Mouse (Mus musculus): ENCODE data around the gene Sept8.

The Sept8 gene

DNA sequence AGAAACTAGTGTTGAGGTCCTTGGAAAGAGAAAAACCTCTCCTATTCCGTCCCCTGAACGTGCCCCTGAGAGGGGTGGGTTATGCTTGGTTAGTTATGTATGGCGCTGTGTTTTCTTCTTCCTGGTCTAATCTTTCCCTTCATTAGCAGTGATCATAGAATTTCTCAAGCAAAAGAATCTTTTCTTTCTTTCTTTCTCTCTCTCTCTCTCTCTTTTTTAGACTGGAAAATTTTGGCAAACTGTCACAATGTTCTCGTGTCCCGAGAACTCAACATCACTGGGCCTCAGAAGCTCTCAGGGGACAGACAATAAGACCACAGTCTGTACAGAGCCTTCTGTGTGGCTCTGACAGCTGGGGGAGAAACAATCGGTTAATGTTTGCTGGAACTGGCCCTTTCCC lies 23.6 kb upstream of the Sept8 start:
- no peak for DNase-seq (ENCODE audit: low spot score in 2 of 2)

DNA sequence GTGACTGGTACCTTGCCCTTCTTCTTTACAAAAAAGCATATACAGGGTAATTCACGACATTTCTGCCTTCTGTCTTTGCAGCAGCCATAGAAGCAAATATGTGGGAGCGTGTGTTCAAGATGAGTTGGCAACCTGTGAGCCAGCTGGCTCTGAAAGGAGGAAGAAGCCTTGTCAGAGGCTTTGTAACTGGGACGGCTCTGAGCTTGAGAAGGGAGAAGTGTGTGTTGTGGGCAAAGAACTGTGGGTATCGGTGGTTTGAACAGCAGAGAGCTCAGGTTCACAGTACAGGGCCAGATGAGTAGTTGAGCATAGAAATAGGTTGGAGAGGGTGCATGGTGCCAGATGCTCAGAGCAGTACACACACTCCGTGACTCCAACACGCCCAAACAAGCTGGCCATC lies 22.1 kb upstream of the Sept8 start:
- peak in 1 of 2 experiments; percentile 5 for DNase-seq (ENCODE audit: low spot score in 2 of 2)

DNA sequence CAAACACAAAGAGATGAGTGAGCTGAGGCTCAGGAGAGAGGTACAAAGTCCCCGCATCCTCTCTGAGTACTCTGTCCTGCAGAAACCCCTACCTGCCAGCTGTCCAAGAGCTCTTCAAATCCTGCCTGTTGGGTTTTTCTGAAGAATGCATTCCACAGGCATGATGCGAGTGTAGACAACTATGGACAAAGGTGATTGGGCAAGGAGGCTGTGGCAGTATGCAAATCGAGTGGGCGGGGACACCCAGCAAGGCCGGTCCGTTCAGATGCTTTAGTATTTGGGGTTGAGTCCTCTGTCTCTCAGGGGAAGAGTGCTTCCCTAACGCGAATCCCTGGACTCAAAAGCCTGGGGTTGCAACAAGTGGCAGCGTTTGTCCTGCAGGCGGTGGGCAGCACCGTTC lies 18.5 kb upstream of the Sept8 start:
- no peak for DNase-seq (ENCODE audit: low spot score in 2 of 2)

DNA sequence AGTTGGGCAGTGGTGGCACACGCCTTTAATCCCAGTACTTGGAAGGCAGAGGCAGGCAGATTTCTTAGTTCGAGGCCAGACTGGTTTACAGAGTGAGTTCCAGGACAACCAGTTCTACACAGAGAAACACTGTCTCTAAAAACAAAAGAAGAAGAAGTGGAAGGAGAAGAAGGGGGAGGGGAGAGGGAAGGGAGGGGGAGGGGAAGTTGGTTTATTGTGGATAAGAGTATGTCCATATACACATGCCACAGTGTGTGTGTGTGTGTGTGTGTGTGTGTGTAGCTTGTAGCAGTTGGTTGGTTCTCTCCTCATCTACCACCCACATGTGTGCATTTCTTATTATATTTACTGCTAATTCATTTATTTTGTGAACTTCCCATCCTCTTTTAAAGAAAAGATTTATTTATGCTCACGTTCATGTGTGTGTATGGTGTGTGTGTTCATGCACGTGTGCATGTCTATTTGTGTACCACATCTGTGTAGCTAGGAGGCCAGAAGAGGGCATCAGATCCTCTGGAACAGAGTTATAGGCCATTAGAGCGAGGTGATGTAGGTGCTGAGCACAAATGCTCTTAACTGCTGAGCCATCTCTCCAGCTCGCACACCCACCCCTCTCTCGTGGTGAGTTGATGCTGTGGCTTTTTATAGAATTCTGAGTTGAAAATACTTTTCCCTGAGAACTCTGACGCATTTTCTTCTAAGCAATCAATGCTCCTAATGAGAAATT lies 16.9 kb upstream of the Sept8 start:
- DNase-seq (ENCODE audit: low spot score in 2 of 2) = no peak

DNA sequence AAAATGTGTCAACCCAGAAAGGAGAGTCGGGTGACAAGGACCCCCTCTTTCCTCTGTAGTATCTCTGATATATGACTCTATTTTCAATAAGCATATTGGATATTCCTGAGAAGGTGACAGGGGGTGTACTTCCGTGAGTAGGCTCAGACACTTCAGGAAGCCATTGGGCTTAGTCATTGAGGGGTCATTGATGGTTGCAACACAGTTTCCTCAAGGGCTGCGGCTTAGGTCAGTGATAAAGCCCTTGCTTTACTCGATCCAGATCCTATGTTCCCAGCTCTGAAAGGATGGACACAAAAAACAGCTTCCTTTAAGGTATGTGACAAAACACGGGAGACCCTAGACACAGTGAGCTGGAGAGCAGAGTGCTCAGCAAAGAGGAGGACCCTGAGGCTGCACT lies 15.3 kb upstream of the Sept8 start:
- no peak for DNase-seq (ENCODE audit: low spot score in 2 of 2)

DNA sequence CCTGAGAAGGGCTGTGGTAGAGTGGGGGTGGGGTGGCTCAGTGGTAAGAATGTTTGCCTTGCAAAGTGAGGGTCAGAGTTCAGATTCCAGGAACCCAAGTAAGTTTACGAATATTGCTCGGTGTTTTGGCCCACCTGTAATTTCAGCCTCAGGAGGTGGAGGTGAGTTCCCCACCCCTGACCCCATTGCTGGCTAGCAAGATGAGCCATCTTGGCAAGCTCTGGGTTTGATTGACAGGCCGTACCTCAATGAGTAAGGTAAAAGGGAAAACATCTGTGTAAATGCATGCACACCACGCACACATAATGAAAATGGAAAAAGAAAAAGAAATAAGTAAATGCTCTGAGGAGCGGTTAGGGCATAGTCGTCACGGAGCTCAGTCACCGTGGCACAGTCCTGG lies 14.7 kb upstream of the Sept8 start:
- DNase-seq (ENCODE audit: low spot score in 2 of 2) = no peak

DNA sequence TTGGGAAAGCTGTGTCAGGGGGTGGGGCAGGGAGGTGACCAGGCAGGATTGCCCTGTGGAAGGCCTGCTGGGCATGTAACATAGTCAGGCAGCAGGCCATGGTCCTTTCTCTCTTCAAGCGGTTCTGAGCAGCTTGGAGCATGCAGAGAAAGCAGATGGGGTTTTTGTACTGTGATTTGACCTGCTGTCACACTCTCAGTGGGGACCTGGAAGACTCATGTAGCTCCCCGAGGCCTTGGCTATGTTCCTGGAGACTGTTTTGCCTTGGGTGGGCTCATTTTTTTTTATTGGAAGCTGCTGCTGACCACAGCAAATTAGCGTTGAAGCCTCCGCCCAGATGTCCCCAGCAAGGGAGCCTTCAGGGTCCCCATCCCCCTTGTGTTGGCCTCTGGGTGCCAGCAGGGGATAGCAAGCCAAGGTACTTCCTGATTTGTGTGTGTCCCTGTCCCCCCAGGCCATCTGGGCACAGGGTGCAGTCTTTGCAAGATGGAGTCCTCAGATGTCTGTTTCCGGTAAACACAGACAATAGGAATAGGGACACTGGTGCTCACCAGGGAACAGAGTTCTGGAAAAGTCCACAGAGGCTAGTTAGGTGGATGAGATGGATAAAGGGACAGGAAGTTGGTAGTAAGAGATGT lies 13.9 kb upstream of the Sept8 start:
- no peak for DNase-seq (ENCODE audit: low spot score in 2 of 2)

DNA sequence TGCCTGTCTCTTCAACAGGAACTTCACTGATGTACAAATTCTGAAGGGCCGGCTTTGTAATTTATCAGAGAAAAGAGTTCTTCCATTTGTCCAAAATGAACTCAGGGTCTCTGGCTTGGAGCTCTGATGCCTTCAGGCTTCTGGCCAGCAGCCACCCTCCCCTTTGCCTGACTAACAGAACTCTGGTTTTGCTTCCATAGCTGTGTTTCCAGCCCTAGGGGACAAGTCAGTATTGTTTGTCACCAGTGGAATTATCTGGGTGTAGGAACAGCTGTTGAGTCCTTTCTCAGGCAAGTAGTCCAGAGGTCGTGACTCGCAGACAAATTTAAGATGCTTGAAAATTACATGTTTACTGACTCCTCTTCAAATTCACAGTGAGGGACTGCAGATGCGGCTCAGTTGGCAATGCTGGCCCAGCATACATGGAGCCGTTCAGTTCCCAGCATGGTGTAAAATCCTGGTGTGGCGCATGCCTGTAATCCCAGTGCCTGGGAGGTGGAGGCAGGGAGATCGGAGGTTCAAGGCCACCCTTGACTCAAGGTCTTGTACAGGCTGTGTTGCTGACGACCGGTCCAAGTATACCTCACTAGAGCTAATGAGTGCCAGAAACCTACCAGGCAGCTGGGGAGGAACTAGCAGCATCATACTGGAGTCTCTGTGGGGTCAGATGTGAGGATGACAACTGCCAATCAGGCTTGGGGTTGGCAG lies 11.8 kb upstream of the Sept8 start:
- DNase-seq (ENCODE audit: low spot score in 2 of 2) = no peak

DNA sequence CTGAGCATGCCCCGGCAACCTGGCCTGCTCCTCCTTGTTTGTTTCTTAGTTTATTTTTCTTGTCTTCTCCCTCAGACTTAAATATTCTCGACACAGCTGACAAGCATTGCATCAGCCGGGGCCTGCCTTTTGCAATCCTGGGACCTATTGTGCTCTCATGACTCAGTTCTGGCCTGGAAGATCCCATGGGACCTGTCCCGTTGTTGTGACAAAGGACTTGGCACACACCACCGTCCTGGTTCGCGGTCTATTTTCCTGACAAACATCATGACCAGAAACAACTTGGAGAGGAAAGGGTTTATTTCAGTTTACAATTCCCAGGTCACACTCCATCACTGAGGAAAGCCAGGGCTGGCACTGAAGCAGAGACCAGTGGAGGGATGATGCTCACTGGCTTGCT lies 10.9 kb upstream of the Sept8 start:
- DNase-seq (ENCODE audit: low spot score in 2 of 2) = no peak

DNA sequence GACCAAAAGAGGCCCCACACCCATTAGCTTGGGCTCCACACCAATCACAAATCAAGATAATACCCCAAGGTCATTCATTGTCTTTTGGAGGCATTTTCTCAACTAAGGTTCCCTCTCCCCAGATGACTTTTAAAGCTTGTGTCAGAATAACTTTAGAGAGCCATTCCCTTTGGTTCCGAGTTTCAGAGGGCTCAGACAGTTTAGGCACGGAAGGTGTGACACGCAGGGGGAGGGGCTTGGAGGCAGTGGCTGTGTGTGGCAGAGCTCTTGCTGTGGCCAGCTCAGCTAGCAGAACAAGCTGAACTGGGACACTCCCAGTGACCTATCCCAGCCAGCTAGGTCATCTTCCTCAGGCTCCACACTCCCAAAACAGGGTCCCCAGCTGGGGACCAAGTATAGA lies 10.5 kb upstream of the Sept8 start:
- DNase-seq (ENCODE audit: low spot score in 2 of 2) = no peak

DNA sequence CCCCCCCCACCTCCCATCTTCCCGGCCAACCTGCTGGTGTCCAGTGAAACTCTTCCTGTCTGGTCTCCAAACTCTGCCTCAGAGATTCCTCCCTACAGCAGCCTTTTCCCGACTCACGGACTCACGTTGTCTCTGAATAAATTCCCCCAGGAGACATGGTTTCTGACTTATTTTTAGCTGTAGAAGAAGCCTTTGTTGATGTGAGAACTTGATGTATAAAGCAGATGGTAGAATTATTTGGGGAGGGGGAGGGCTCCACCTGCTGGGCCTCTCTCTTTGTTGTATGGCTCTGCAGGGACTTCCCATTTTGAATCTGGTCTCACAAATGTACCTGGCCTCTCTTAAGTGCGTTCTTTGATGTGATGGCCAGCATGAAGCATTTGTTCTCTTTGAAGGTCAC lies 8.7 kb upstream of the Sept8 start:
- DNase-seq (ENCODE audit: low spot score in 2 of 2) = no peak

DNA sequence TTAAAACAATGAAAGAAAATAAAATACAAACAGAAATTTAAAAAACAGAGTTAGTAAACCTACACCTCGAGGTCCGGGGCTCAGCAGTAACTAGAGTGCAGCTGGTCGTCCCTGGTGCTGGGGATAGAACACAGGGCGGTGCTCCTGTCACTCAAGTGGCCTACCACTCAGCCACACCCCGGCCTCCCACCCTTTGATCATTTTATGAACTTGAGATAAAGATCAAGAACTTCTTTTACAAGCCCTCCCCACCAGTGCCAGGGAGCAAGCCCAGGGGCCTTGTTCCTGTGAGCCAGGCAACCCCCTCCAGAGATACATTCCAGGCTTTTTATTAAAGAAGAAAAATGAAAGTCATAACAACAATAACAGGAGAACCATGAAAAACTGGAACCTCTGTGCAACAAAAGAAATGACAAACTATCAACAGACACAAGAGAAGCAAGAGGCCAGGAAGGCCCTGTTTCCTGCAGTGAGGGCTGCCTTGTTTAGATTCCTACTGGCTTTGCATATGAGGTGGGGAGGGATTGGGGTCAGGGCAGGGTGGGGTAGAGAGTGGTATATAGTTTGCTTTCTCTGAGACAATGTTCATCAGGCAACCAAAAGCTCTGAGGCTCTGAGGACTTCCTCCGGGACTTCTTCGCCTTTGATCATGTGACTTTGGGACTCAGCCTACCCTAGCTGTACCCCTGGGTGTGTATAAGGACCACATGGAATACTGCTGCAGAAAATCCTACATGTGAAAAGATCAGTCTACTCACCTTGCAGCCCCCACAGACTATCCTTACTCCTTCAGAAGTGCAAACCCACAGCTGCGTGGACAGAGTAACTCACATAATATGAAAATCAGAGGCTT lies 2.1 kb upstream of the Sept8 start:
- DNase-seq (ENCODE audit: low spot score in 2 of 2) = peak in 1 of 2 experiments; percentile 20

DNA sequence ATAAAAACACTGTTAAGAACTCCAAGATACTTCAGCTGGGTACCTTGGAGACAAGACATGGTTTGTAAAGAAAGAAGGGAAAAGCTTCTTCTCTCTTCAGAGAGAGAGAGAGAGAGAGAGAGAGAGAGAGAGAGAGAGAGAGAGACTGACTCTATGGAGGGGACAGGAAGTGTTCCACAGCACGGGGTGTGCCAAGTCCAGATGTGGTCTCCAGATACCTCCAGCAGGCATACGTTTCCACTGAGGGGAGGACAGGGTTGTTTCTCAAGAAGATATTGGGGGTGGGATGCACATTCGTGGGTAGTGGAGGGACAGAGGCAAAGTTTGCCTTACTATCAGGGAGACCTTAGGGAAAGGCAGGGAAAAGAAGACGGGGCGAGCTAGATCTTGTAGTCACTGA lies 298 bp upstream of the Sept8 start:
- peak in 1 of 2 experiments; percentile 18 for DNase-seq (ENCODE audit: low spot score in 2 of 2)

DNA sequence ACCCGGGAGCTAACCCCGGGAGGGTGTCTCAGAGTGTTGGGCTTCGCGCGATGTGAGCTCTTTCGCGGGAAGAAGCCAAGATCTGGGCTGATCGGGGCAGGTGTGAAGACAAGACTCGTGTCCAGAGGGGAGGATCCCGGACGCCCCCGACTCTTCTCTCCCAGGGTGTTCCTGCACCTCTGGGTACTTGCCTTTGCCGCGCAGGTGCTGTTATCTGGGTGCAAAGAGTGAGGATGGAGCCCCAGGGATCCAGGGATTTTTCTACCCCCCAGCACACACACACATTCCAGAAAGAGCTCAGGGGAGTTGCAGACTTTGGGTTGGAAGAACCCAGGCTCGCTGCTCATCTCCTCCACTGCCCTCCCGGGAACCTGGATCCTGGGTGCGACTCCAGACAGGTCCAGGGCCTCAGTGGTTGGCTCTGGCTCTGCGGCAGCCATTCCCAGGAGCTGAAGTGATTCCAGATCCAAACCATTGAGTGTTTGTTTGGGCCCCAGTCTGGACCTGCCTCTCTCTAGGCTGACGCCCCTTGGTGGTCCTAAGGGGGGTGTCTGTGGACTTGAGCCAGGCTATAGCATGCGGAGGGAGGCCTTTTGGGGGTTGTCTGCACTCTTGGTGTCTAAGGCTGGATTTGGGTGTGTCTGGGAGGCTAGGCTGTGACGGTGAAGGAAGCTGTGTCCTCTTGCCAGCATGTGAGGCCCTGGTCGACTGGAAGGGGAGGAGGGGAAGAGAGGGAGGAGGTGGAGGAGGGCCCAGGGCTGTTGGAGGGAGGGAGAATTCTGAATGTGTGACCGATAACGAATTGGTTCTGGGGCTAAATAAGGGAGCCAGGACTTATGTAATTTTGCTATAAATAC lies 1.3 kb downstream of the Sept8 start:
- DNase-seq (ENCODE audit: low spot score in 2 of 2) = peak; percentile 45 to 63

DNA sequence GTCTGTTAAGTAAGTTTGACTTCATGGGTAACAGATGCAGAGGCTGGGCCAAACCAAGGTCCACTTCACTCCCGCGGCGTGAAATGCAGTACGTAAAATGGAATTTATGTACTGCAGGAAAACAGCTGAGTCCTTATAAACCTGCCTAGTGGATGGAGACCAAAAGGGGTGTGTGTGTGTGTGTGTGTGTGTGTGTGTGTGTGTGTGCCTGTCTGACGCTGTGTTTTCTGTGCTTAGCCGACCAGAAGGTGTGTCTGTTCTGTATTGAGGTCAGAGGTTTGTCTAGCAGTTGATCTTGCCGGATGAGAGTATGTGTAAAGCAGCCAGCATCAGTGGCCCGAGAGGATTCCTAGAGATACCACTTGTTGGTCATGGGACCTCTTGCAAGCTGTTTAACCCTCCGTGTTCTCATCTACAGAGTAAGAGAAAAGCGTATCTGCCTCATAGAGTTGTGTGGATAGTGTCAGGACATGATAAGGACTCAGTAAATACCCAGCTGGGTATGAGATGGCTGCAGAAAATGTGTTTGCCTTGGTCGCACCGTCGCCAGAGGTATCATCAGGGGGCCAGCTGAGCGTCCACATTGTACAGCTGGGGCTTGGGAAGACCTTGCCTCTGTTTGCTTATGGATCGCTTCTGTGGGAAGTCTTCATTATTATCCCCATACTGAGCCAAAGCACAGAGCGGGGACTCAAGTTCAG lies 2.2 kb downstream of the Sept8 start:
- DNase-seq (ENCODE audit: low spot score in 2 of 2) = no peak

DNA sequence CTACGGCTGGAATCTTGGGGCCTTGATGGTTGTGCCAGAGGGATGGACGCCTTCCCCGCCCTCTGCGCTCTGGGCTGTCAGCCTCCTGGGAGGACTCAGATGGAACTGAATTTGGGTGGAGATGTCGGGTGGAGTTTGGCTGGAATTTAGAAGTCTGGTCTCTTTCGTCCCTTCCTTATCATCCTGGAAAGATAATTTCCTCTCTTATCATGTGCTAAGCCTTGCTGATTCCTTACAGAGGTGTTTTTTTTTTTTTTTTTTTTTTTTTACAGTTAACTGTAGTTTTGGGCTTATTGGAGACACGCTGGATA lies 2.7 kb downstream of the Sept8 start:
- DNase-seq (ENCODE audit: low spot score in 2 of 2) = no peak

DNA sequence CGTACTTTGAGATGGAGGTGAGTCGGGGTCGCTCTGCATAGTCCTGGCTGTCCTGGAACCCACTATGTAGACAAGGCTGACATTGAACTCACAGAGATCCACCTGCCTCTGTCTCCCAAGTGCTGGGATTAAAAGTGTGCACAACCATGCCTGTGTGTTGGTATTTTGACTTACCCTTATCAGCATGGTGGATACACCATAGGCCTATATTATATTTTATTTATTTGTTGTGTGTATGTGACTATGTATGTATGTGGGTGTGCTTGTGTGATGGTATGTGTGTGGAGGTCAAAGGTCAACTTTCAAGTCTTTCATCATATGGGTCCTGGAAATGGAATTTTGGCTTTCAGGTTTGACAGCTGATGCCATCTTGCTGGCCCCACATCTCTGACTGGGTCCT lies 3.3 kb downstream of the Sept8 start:
- DNase-seq (ENCODE audit: low spot score in 2 of 2) = no peak

DNA sequence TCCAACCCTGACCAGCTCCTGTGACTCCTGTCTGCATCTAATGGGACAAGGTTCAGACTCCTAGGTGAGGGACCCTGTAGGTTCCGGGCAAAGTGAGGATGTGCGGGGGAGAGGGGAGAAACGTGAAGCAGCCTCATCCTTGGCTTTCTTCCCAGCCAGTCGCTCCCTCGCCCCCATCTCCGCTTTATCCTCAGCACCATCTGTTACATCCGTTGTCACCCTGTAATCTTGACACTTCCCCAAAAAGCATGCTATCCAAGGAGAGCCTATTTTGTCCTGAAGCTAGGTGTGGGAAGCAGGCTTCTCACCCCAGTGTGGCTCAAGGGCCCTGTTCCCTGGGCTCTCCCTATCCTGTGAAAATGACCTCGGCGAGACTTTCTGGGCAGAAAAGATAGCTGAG lies 3.9 kb downstream of the Sept8 start:
- DNase-seq (ENCODE audit: low spot score in 2 of 2) = no peak

DNA sequence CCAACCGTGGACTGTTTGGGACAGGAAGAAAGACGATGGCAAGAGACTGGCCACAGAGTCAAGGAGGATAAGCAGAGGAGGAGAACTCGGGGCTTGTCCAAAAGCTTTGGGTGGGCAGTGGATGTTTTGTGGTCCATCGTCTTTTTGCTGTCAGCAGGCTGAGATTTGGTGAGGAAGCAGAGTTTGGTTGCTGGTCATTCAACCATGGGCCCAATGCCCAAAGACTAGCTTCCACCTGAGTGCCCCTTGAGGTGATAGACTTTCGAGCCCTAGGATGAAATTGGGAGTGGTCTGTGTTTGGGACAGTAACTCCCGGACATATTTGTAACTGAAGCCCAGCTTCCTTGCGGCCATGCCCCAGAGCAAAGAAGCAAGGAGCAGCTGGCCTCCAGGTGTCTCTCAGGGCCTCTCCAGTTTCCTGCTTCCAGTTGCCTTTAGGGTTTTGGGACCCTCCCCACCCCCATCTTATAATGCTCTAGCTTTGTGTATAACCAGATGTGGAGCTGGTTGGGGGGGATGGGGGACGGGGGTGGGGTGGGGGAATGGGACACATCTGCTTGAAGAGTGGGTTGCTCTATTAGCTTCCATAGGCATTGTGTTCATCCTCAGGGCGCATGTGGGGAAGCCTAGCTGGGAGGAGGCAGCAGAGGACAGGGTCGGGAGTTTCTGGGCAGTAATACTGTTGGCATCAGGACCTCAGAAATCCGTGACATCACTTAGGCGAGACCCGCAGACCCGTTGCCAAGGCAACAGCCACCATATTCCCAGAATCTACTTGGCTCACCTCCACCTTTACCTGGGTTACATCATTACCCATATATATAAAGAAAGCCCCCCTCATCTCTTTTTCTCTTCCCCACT lies 4.7 kb downstream of the Sept8 start:
- DNase-seq (ENCODE audit: low spot score in 2 of 2) = no peak

DNA sequence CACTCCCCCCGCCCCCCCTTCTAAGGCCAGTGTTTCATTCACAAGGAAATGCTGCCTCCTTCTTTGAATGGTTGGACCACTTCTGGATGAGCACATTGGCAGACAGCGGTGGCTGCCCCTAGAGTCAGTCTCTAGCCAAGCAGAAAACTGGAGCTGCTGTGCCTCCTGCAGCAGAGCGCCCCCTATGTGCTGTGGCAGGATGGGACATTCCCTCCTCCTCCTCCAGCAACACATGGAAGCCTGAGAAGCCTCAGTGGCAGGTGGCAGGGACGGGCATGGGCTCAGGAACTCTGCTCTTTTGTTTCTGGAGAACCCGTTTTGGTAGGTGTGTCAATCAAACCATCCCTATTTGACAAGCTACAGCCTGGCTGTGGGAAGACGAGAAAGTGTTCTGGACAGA lies 5.8 kb downstream of the Sept8 start:
- DNase-seq (ENCODE audit: low spot score in 2 of 2) = no peak
